In genomic region chrX:41614920-41615319, GRCm38 (mm10) we compare ENCODE assay signal across 8 mouse cellular contexts.
DNase-seq lines count a peak whose midpoint lies in the region; ATAC-seq lines count a peak whose summit lies in the region.

No protein-coding gene starts in this region.

- no peaks in the 10 kb centered on the region for H3K4me1 ChIP-seq in intestine, embryonic 16.5 days (ENCODE audit: control insufficient read depth, insufficient read depth, low read length)

- H3K27ac ChIP-seq in intestine, embryonic 16.5 days (ENCODE audit: low read length): no peak overlapping the region

- H3K9ac ChIP-seq in intestine, embryonic 16.5 days (ENCODE audit: low read depth, low read length): no peak overlapping the region

- no peaks in the 10 kb centered on the region for H3K9me3 ChIP-seq in intestine, embryonic 16.5 days (ENCODE audit: control insufficient read depth, low read length)

- no peaks in the 10 kb centered on the region for H3K27me3 ChIP-seq in intestine, embryonic 16.5 days (replicated peaks; ENCODE audit: control insufficient read depth, insufficient read depth, low read length)

- DNase-seq in adrenal gland, adult (ENCODE audit: inconsistent age in 2 of 2, low spot score in 1 of 2): peak; percentile 25 to 80
- no peak for DNase-seq in adrenal gland, postnatal 4 days (ENCODE audit: low spot score in 2 of 2)
- peak; percentile 12 for DNase-seq in layer of hippocampus, adult 9-10 months (ENCODE audit: low spot score)
- no peak for DNase-seq in layer of hippocampus, adult 11-12 months (ENCODE audit: low spot score)
- DNase-seq in adrenal gland, postnatal 10 days: peak; percentile 38
- DNase-seq in induced T-regulatory cell, adult 2 months (ENCODE audit: low read depth): peak; percentile 0
- DNase-seq in lung, postnatal 4 days: peak; percentile 10 to 21

- no peak overlapping the region for H3K4me2 ChIP-seq in intestine, embryonic 16.5 days (ENCODE audit: low read depth, low read length)

- WGBS in intestine, embryonic 16.5 days: 33% methylated on average over 2 of the region's 2 CpGs

- no peak overlapping the region for H3K4me3 ChIP-seq in intestine, embryonic 16.5 days (ENCODE audit: low read length)

- ATAC-seq in intestine, embryonic 16.5 days: no peak

- no peaks in the 10 kb centered on the region for H3K36me3 ChIP-seq in intestine, embryonic 16.5 days (ENCODE audit: control insufficient read depth, insufficient read depth, low read length)

Comparison
In these comparisons a context has a peak if more than half of its experiments do, and no peak if none do; other contexts are left out.
1. DNase-seq: peak in adrenal gland, adult (2 of 2), layer of hippocampus, adult 9-10 months (single experiment), adrenal gland, postnatal 10 days (single experiment), induced T-regulatory cell, adult 2 months (single experiment) and lung, postnatal 4 days (2 of 2); none in adrenal gland, postnatal 4 days (0 of 2) and layer of hippocampus, adult 11-12 months (single experiment).